In genomic region chr4:45034693-45035628, GRCm38 (mm10) we compare ENCODE assay signal across 11 mouse cellular contexts. TPM values are rescaled to one million over a fixed set of nuclear protein-coding genes. Genes with fewer than 3 reads are reported as not detected.
DNase-seq lines count a peak whose midpoint lies in the region; ATAC-seq and TF ChIP-seq lines count a peak whose summit lies in the region.
"Had no signal": no experiment of that assay in that cellular context is flagged by ENCODE, and none has a peak within 500 bp of the region (broad histone marks: within the 10 kb centered on the region; RNA-seq: fewer than 3 reads in every experiment).

No protein-coding gene starts in this region.

- H3K27ac ChIP-seq in heart, embryonic 16.5 days (ENCODE audit: low read length) = peak overlapping the region; percentile 51
- no peak overlapping the region for H3K27ac ChIP-seq in heart, embryonic 11.5 days (ENCODE audit: low read depth, low read length)
- no peak overlapping the region for H3K27ac ChIP-seq in MEL (ENCODE audit: control insufficient read depth, low read depth, low read length)
- H3K27ac ChIP-seq in forebrain, embryonic 10.5 days = no peak overlapping the region
- H3K27ac ChIP-seq: limb, embryonic 13.5 days; midbrain, embryonic 12.5 days had no signal

- TF ChIP-seq POLR2A in MEL (IDR thresholded peaks at IDR 0.05; ENCODE audit: control insufficient read depth in 1 of 2, insufficient read depth in 1 of 2, low read depth in 1 of 2, low read length in 2 of 2, poor library complexity in 1 of 2) = no peak

- no peaks in the 10 kb centered on the region for H3K9me3 ChIP-seq in heart, embryonic 16.5 days (replicated peaks; ENCODE audit: control insufficient read depth, low read length)
- H3K9me3 ChIP-seq in heart, embryonic 11.5 days (replicated peaks; ENCODE audit: control insufficient read depth, low read length) = no peaks in the 10 kb centered on the region
- no peaks in the 10 kb centered on the region for H3K9me3 ChIP-seq in MEL (replicated peaks; ENCODE audit: insufficient read depth, low read length)
- H3K9me3 ChIP-seq in forebrain, embryonic 10.5 days = no peaks in the 10 kb centered on the region
- H3K9me3 ChIP-seq: limb, embryonic 13.5 days; midbrain, embryonic 12.5 days had no signal

- WGBS in heart, embryonic 16.5 days = 66% methylated on average over 16 of the region's 16 CpGs
- WGBS in heart, embryonic 11.5 days (ENCODE audit: insufficient replicate concordance) = 72% methylated on average over 16 of the region's 16 CpGs
- WGBS in forebrain, embryonic 10.5 days = 85% methylated on average over 16 of the region's 16 CpGs

- peaks cover 23% of the 10 kb centered on the region for H3K36me3 ChIP-seq in heart, embryonic 16.5 days (ENCODE audit: control insufficient read depth, insufficient read depth)
- peaks cover 7% of the 10 kb centered on the region; the same call in 1 of the 2 replicates for H3K36me3 ChIP-seq in heart, embryonic 11.5 days (ENCODE audit: control insufficient read depth, insufficient read depth, low read length)
- peaks cover 0 to 2% of the 10 kb centered on the region in 2 experiments; a peak in 3 of 4 replicates for H3K36me3 ChIP-seq in MEL (ENCODE audit: control insufficient read depth in 1 of 2, insufficient read depth in 2 of 2, low read length in 2 of 2)
- peaks cover 79% of the 10 kb centered on the region for H3K36me3 ChIP-seq in forebrain, embryonic 10.5 days (replicated peaks)

- ATAC-seq in heart, embryonic 16.5 days (replicated peaks; ENCODE audit: extremely low read depth, insufficient read depth, low FRiP score) = no peak
- ATAC-seq in heart, embryonic 11.5 days (replicated peaks; ENCODE audit: insufficient number of reproducible peaks, low FRiP score, low TSS enrichment) = no peak

- H3K27me3 ChIP-seq in heart, embryonic 16.5 days (ENCODE audit: control insufficient read depth, insufficient read depth, low read length) = no peaks in the 10 kb centered on the region
- no peaks in the 10 kb centered on the region for H3K27me3 ChIP-seq in heart, embryonic 11.5 days (ENCODE audit: control insufficient read depth, insufficient read depth, low read length)
- no peaks in the 10 kb centered on the region for H3K27me3 ChIP-seq in MEL (ENCODE audit: control insufficient read depth in 1 of 2, insufficient read depth in 2 of 2, low read length in 2 of 2)
- no peaks in the 10 kb centered on the region for H3K27me3 ChIP-seq in forebrain, embryonic 10.5 days (ENCODE audit: poor library complexity, severe bottlenecking)
- H3K27me3 ChIP-seq: limb, embryonic 13.5 days; midbrain, embryonic 12.5 days had no signal

- H3K4me1 ChIP-seq in heart, embryonic 16.5 days (ENCODE audit: control insufficient read depth, insufficient read depth, low read length) = peaks cover 23% of the 10 kb centered on the region
- H3K4me1 ChIP-seq in heart, embryonic 11.5 days (ENCODE audit: control insufficient read depth, insufficient read depth, low read length) = peaks cover 9% of the 10 kb centered on the region
- H3K4me1 ChIP-seq in MEL (ENCODE audit: control insufficient read depth in 1 of 2, insufficient read depth in 2 of 2, low read length in 2 of 2) = peaks cover 0 to 9% of the 10 kb centered on the region in 2 experiments; a peak in 2 of 4 replicates
- no peaks in the 10 kb centered on the region for H3K4me1 ChIP-seq in forebrain, embryonic 10.5 days
- H3K4me1 ChIP-seq: limb, embryonic 13.5 days; midbrain, embryonic 12.5 days had no signal

- H3K4me3 ChIP-seq in heart, embryonic 16.5 days (ENCODE audit: low read length) = no peak overlapping the region
- H3K4me3 ChIP-seq in heart, embryonic 11.5 days (ENCODE audit: low read depth, low read length) = no peak overlapping the region
- H3K4me3 ChIP-seq in MEL (ENCODE audit: control insufficient read depth in 1 of 2, insufficient read depth in 1 of 2, low read depth in 2 of 2, low read length in 2 of 2) = no peak overlapping the region
- H3K4me3 ChIP-seq in forebrain, embryonic 10.5 days = no peak overlapping the region
- H3K4me3 ChIP-seq: limb, embryonic 13.5 days; midbrain, embryonic 12.5 days had no signal

- DNase-seq in MEL (ENCODE audit: low read depth, low spot score) (no peak), MN1 (ENCODE audit: low spot score) (no peak)
- DNase-seq in heart, postnatal 10 days = peak; percentile 37 to 43
- peak; percentile 84 for DNase-seq in kidney, postnatal 14 days
- DNase-seq in thymus, postnatal 0 days (ENCODE audit: low spot score) = no peak
- no peak for DNase-seq in forebrain, embryonic 10.5 days (ENCODE audit: extremely low spot score, low spot score)
- DNase-seq: cerebellum, adult 11-12 months had no signal

- TF ChIP-seq EP300 in MEL (IDR thresholded peaks at IDR 0.05; ENCODE audit: low read depth in 1 of 2, low read length in 2 of 2) = no peak

- no peak overlapping the region for H3K4me2 ChIP-seq in heart, embryonic 16.5 days (ENCODE audit: low read depth, low read length)
- H3K4me2 ChIP-seq in heart, embryonic 11.5 days = no peak overlapping the region
- H3K4me2 ChIP-seq: limb, embryonic 13.5 days; midbrain, embryonic 12.5 days had no signal

- TF ChIP-seq RAD21 in MEL (IDR thresholded peaks at IDR 0.05; ENCODE audit: low read depth, low read length) = no peak

- H3K79me2 ChIP-seq in MEL (ENCODE audit: control insufficient read depth, insufficient read depth, low read length, poor library complexity) = no peaks in the 10 kb centered on the region

- intact Hi-C loops in heart, postnatal 10 days (cut with DNase I) = no loop called here

- peak overlapping the region; percentile 41 for H3K9ac ChIP-seq in heart, embryonic 16.5 days (ENCODE audit: low read length)
- no peak overlapping the region for H3K9ac ChIP-seq in heart, embryonic 11.5 days (ENCODE audit: low read depth, low read length)
- H3K9ac ChIP-seq in MEL (ENCODE audit: control insufficient read depth, low read depth, low read length, poor library complexity, severe bottlenecking) = no peak overlapping the region
- H3K9ac ChIP-seq: limb, embryonic 13.5 days; midbrain, embryonic 12.5 days had no signal

- TF ChIP-seq CTCF in MEL (IDR thresholded peaks at IDR 0.05 in 2 of 3, conservative IDR thresholded peaks at IDR 0.05 in 1 of 3; ENCODE audit: control insufficient read depth in 1 of 3, insufficient read depth in 1 of 3, low read depth in 2 of 3, low read length in 3 of 3, poor library complexity in 1 of 3, severe bottlenecking in 1 of 3) = no peak

TF ChIP-seq in MEL, 35 proteins besides CTCF, POLR2A, EP300 and RAD21:
- TF ChIP-seq CHD2 (IDR thresholded peaks at IDR 0.05; ENCODE audit: low read length) (no peak), POLR2AphosphoS2 (IDR thresholded peaks at IDR 0.05; ENCODE audit: low read length) (0 out of 2 replicates have a peak, but pooled peaks have one; percentile 23), CHD1 (IDR thresholded peaks at IDR 0.05; ENCODE audit: low read depth, low read length) (no peak), GABPA (IDR thresholded peaks at IDR 0.05; ENCODE audit: low read depth, low read length) (no peak), HCFC1 (IDR thresholded peaks at IDR 0.05; ENCODE audit: low read depth, low read length) (no peak), ZC3H11A (IDR thresholded peaks at IDR 0.05; ENCODE audit: low read depth, low read length) (no peak)

RNA-seq across cellular contexts. Expression of gene Polr1e, which starts 16.6 kb away (rescaled TPM):
- polyA plus RNA-seq in heart, embryonic 16.5 days (2015; fragmentation: Nextera tagmentation; extraction: Ambion mirVana) = 80.2 and 90.4 TPM in 2 replicates
- 43.1 and 43.6 TPM in 2 replicates for polyA plus RNA-seq in heart, embryonic 11.5 days (2014; fragmentation: Nextera tagmentation; extraction: Ambion mirVana)
- 35.4 and 40.8 TPM in 2 replicates for total RNA-seq in MEL (2012; rRNA removed)
- polyA plus RNA-seq in MEL (2012; ENCODE audit: insufficient read depth in 1 of 2, insufficient read length in 2 of 2, low read depth in 1 of 2, low replicate concordance in 2 of 2, missing spikeins in 1 of 2) = 10 to 100 TPM in 1 of 2 experiments, not detected in 1; 51.5 TPM
- 10 to 100 TPM; 34.1 to 49.8 TPM for total RNA-seq in heart, postnatal 10 days (2021)
- polyA plus RNA-seq in thymus, postnatal 0 days (2015; fragmentation: Nextera tagmentation; extraction: Ambion mirVana) = 48.2 and 49.5 TPM in 2 replicates
- polyA plus RNA-seq in forebrain, embryonic 10.5 days (2016; fragmentation: Nextera tagmentation; extraction: Ambion mirVana) = 64.8 and 71.4 TPM in 2 replicates

RNA-seq across cellular contexts. Expression of gene Zbtb5, which starts 22.7 kb away (rescaled TPM):
- polyA plus RNA-seq in heart, embryonic 16.5 days (2015; fragmentation: Nextera tagmentation; extraction: Ambion mirVana) = 14.0 and 15.7 TPM in 2 replicates
- polyA plus RNA-seq in heart, embryonic 11.5 days (2014; fragmentation: Nextera tagmentation; extraction: Ambion mirVana) = 16.3 and 17.3 TPM in 2 replicates
- 7.8 and 9.1 TPM in 2 replicates for total RNA-seq in MEL (2012; rRNA removed)
- 10 to 100 TPM in 1 of 2 experiments, not detected in 1; 10.2 TPM for polyA plus RNA-seq in MEL (2012; ENCODE audit: insufficient read depth in 1 of 2, insufficient read length in 2 of 2, low read depth in 1 of 2, low replicate concordance in 2 of 2, missing spikeins in 1 of 2)
- 10 to 100 TPM in 1 of 2 experiments, 1 to 10 TPM in 1; 8.5 to 11.6 TPM for total RNA-seq in heart, postnatal 10 days (2021)
- 15.9 TPM in 2 replicates for polyA plus RNA-seq in thymus, postnatal 0 days (2015; fragmentation: Nextera tagmentation; extraction: Ambion mirVana)
- polyA plus RNA-seq in forebrain, embryonic 10.5 days (2016; fragmentation: Nextera tagmentation; extraction: Ambion mirVana) = 36.5 and 37.6 TPM in 2 replicates

RNA-seq across cellular contexts. Expression of gene Fbxo10, which starts 49.4 kb away (rescaled TPM):
- 22.5 and 24.1 TPM in 2 replicates for polyA plus RNA-seq in heart, embryonic 16.5 days (2015; fragmentation: Nextera tagmentation; extraction: Ambion mirVana)
- polyA plus RNA-seq in heart, embryonic 11.5 days (2014; fragmentation: Nextera tagmentation; extraction: Ambion mirVana) = 6.4 and 9.2 TPM in 2 replicates
- 2.0 and 2.2 TPM in 2 replicates for total RNA-seq in MEL (2012; rRNA removed)
- 1 to 10 TPM in 1 of 2 experiments, not detected in 1; 6.5 TPM for polyA plus RNA-seq in MEL (2012; ENCODE audit: insufficient read depth in 1 of 2, insufficient read length in 2 of 2, low read depth in 1 of 2, low replicate concordance in 2 of 2, missing spikeins in 1 of 2)
- 10 to 100 TPM; 15.3 to 19.7 TPM for total RNA-seq in heart, postnatal 10 days (2021)
- polyA plus RNA-seq in thymus, postnatal 0 days (2015; fragmentation: Nextera tagmentation; extraction: Ambion mirVana) = 7.4 and 9.2 TPM in 2 replicates
- 17.8 and 18.0 TPM in 2 replicates for polyA plus RNA-seq in forebrain, embryonic 10.5 days (2016; fragmentation: Nextera tagmentation; extraction: Ambion mirVana)

RNA-seq across cellular contexts. Expression of gene Grhpr, which starts 53.8 kb away (rescaled TPM):
- polyA plus RNA-seq in heart, embryonic 16.5 days (2015; fragmentation: Nextera tagmentation; extraction: Ambion mirVana) = 97.7 and 107 TPM in 2 replicates
- polyA plus RNA-seq in heart, embryonic 11.5 days (2014; fragmentation: Nextera tagmentation; extraction: Ambion mirVana) = 84.3 and 87.9 TPM in 2 replicates
- 27.3 and 43.0 TPM in 2 replicates for total RNA-seq in MEL (2012; rRNA removed)
- polyA plus RNA-seq in MEL (2012; ENCODE audit: insufficient read depth in 1 of 2, insufficient read length in 2 of 2, low read depth in 1 of 2, low replicate concordance in 2 of 2, missing spikeins in 1 of 2) = 10 to 100 TPM in 1 of 2 experiments, not detected in 1; 76.4 TPM
- 10 to 100 TPM; 43.0 to 47.7 TPM for total RNA-seq in heart, postnatal 10 days (2021)
- 37.6 and 39.1 TPM in 2 replicates for polyA plus RNA-seq in thymus, postnatal 0 days (2015; fragmentation: Nextera tagmentation; extraction: Ambion mirVana)
- 65.4 and 73.4 TPM in 2 replicates for polyA plus RNA-seq in forebrain, embryonic 10.5 days (2016; fragmentation: Nextera tagmentation; extraction: Ambion mirVana)

Comparison
In these comparisons a context has a peak if more than half of its experiments do, and no peak if none do; other contexts are left out.
1. DNase-seq: peak in heart, postnatal 10 days (2 of 2) and kidney, postnatal 14 days (single experiment); none in MEL (single experiment), thymus, postnatal 0 days (single experiment), MN1 (single experiment) and forebrain, embryonic 10.5 days (single experiment).